Mouse (Mus musculus): ENCODE results near the gene Sparcl1. TPM values are rescaled to one million over a fixed set of nuclear protein-coding genes. Genes with fewer than 3 reads are reported as not detected.

Gene Sparcl1
- polyA plus RNA-seq, 1 experiment from 2014 or later: 61.9 TPM

GRCm38 (mm10) chr5:104124016-104124658 lies 10.6 kb upstream of the Sparcl1 start:
- no peaks in the 10 kb centered on the region for H3K4me1 ChIP-seq (replicated peaks; ENCODE audit: control insufficient read depth, insufficient read depth, low read length)
- WGBS: 89% methylated on average over 6 of the region's 6 CpGs
- no peaks in the 10 kb centered on the region for H3K9me3 ChIP-seq (ENCODE audit: control insufficient read depth, low read length)
- no peak for DNase-seq (ENCODE audit: low spot score)
- H3K27ac ChIP-seq (ENCODE audit: low read depth, low read length): no peak overlapping the region
- H3K27me3 ChIP-seq (ENCODE audit: control insufficient read depth, insufficient read depth, low read length): no peaks in the 10 kb centered on the region
- no peak overlapping the region for H3K9ac ChIP-seq (ENCODE audit: low read depth, low read length)
- H3K36me3 ChIP-seq (ENCODE audit: control insufficient read depth, insufficient read depth, low read length): no peaks in the 10 kb centered on the region
- no peak for ATAC-seq (ENCODE audit: low FRiP score)
- no peak overlapping the region for H3K4me3 ChIP-seq (ENCODE audit: low read depth, low read length)
- no peak overlapping the region for H3K4me2 ChIP-seq (replicated peaks; ENCODE audit: low read depth, low read length)

GRCm38 (mm10) chr5:104115890-104116289 lies 2.4 kb upstream of the Sparcl1 start:
- H3K9me3 ChIP-seq (ENCODE audit: control insufficient read depth, low read length): no peaks in the 10 kb centered on the region
- H3K36me3 ChIP-seq (ENCODE audit: control insufficient read depth, insufficient read depth, low read length): no peaks in the 10 kb centered on the region
- DNase-seq (ENCODE audit: low spot score) (no peak), ATAC-seq (ENCODE audit: low FRiP score) (no peak)
- H3K9ac ChIP-seq (ENCODE audit: low read depth, low read length): no peak overlapping the region
- H3K4me2 ChIP-seq (replicated peaks; ENCODE audit: low read depth, low read length): no peak overlapping the region
- H3K27me3 ChIP-seq (ENCODE audit: control insufficient read depth, insufficient read depth, low read length): no peaks in the 10 kb centered on the region
- H3K4me1 ChIP-seq (replicated peaks; ENCODE audit: control insufficient read depth, insufficient read depth, low read length): peaks cover 7% of the 10 kb centered on the region
- WGBS: 95% methylated on average over 4 of the region's 4 CpGs
- no peak overlapping the region for H3K27ac ChIP-seq (ENCODE audit: low read depth, low read length)
- H3K4me3 ChIP-seq (ENCODE audit: low read depth, low read length): no peak overlapping the region

- Histone ChIP-seq H3K27me3 (ENCODE audit: control insufficient read depth, insufficient read depth, low read length) (no peaks in the 10 kb centered on the region), H3K4me1 (replicated peaks; ENCODE audit: control insufficient read depth, insufficient read depth, low read length) (peaks cover 9% of the 10 kb centered on the region), H3K9me3 (ENCODE audit: control insufficient read depth, low read length) (no peaks in the 10 kb centered on the region), H3K36me3 (ENCODE audit: control insufficient read depth, insufficient read depth, low read length) (no peaks in the 10 kb centered on the region), H3K27ac (ENCODE audit: low read depth, low read length) (no peak overlapping the region; the same call in 1 of the 2 replicates), H3K9ac (ENCODE audit: low read depth, low read length) (no peak overlapping the region), H3K4me2 (replicated peaks; ENCODE audit: low read depth, low read length) (no peak overlapping the region), H3K4me3 (ENCODE audit: low read depth, low read length) (no peak overlapping the region)
- WGBS: 74% methylated on average over 14 of the region's 14 CpGs
- ATAC-seq (ENCODE audit: low FRiP score) (no peak), DNase-seq (ENCODE audit: low spot score) (no peak)
Observed at GRCm38 (mm10) chr5:104115118-104115517, 1.6 kb upstream of the Sparcl1 start.

GRCm38 (mm10) chr5:104112511-104112910 lies 1.0 kb downstream of the Sparcl1 start:
- H3K4me2 ChIP-seq (replicated peaks; ENCODE audit: low read depth, low read length): peak overlapping the region; percentile 26
- DNase-seq (ENCODE audit: low spot score) (peak; percentile 33), ATAC-seq (ENCODE audit: low FRiP score) (no peak)
- H3K9ac ChIP-seq (ENCODE audit: low read depth, low read length): peak overlapping the region; percentile 12; the same call in 1 of the 2 replicates
- H3K36me3 ChIP-seq (ENCODE audit: control insufficient read depth, insufficient read depth, low read length): no peaks in the 10 kb centered on the region
- H3K9me3 ChIP-seq (ENCODE audit: control insufficient read depth, low read length): no peaks in the 10 kb centered on the region
- 17% methylated on average over 5 of the region's 5 CpGs for WGBS
- H3K4me1 ChIP-seq (replicated peaks; ENCODE audit: control insufficient read depth, insufficient read depth, low read length): peaks cover 18% of the 10 kb centered on the region
- H3K27ac ChIP-seq (ENCODE audit: low read depth, low read length): peak overlapping the region; percentile 78
- 0 out of 2 replicates have a peak overlapping the region, but pooled peaks have one; percentile 13 for H3K4me3 ChIP-seq (ENCODE audit: low read depth, low read length)
- no peaks in the 10 kb centered on the region for H3K27me3 ChIP-seq (ENCODE audit: control insufficient read depth, insufficient read depth, low read length)

GRCm38 (mm10) chr5:104112016-104112415 lies 1.5 kb downstream of the Sparcl1 start:
- ATAC-seq (ENCODE audit: low FRiP score): no peak
- Histone ChIP-seq H3K4me2 (replicated peaks; ENCODE audit: low read depth, low read length) (0 out of 2 replicates have a peak overlapping the region, but pooled peaks have one; percentile 11), H3K4me1 (replicated peaks; ENCODE audit: control insufficient read depth, insufficient read depth, low read length) (peaks cover 18% of the 10 kb centered on the region), H3K27me3 (ENCODE audit: control insufficient read depth, insufficient read depth, low read length) (no peaks in the 10 kb centered on the region), H3K36me3 (ENCODE audit: control insufficient read depth, insufficient read depth, low read length) (no peaks in the 10 kb centered on the region), H3K4me3 (ENCODE audit: low read depth, low read length) (0 out of 2 replicates have a peak overlapping the region, but pooled peaks have one; percentile 2), H3K27ac (ENCODE audit: low read depth, low read length) (peak overlapping the region; percentile 89), H3K9me3 (ENCODE audit: control insufficient read depth, low read length) (no peaks in the 10 kb centered on the region), H3K9ac (ENCODE audit: low read depth, low read length) (no peak overlapping the region; the same call in 1 of the 2 replicates)
- peak; percentile 47 for DNase-seq (ENCODE audit: low spot score)
- 16% methylated on average over 9 of the region's 9 CpGs for whole genome bisulfite sequencing

GRCm38 (mm10) chr5:104110171-104110920 lies 3.2 kb downstream of the Sparcl1 start:
- Histone ChIP-seq H3K27ac (ENCODE audit: low read depth, low read length) (peak overlapping the region; percentile 89), H3K4me2 (replicated peaks; ENCODE audit: low read depth, low read length) (peak overlapping the region; percentile 14; the same call in 1 of the 2 replicates), H3K4me3 (ENCODE audit: low read depth, low read length) (no peak overlapping the region), H3K9ac (ENCODE audit: low read depth, low read length) (peak overlapping the region; percentile 28; the same call in 1 of the 2 replicates), H3K27me3 (ENCODE audit: control insufficient read depth, insufficient read depth, low read length) (no peaks in the 10 kb centered on the region), H3K36me3 (ENCODE audit: control insufficient read depth, insufficient read depth, low read length) (no peaks in the 10 kb centered on the region), H3K9me3 (ENCODE audit: control insufficient read depth, low read length) (no peaks in the 10 kb centered on the region), H3K4me1 (replicated peaks; ENCODE audit: control insufficient read depth, insufficient read depth, low read length) (peaks cover 18% of the 10 kb centered on the region)
- peak; percentile 84 for ATAC-seq (ENCODE audit: low FRiP score)
- DNase-seq (ENCODE audit: low spot score): peak; percentile 80
- 20% methylated on average over 9 of the region's 9 CpGs for WGBS

GRCm38 (mm10) chr5:104109516-104109915 lies 4.0 kb downstream of the Sparcl1 start:
- 17% methylated on average over 3 of the region's 3 CpGs for WGBS
- Histone ChIP-seq H3K36me3 (ENCODE audit: control insufficient read depth, insufficient read depth, low read length) (no peaks in the 10 kb centered on the region), H3K4me2 (replicated peaks; ENCODE audit: low read depth, low read length) (no peak overlapping the region; the same call in 1 of the 2 replicates), H3K9me3 (ENCODE audit: control insufficient read depth, low read length) (no peaks in the 10 kb centered on the region), H3K9ac (ENCODE audit: low read depth, low read length) (no peak overlapping the region), H3K4me3 (ENCODE audit: low read depth, low read length) (no peak overlapping the region), H3K4me1 (replicated peaks; ENCODE audit: control insufficient read depth, insufficient read depth, low read length) (peaks cover 18% of the 10 kb centered on the region), H3K27ac (ENCODE audit: low read depth, low read length) (peak overlapping the region; percentile 89), H3K27me3 (ENCODE audit: control insufficient read depth, insufficient read depth, low read length) (no peaks in the 10 kb centered on the region)
- peak; percentile 57 for DNase-seq (ENCODE audit: low spot score)
- ATAC-seq (ENCODE audit: low FRiP score): peak; percentile 39

GRCm38 (mm10) chr5:104108879-104109369 lies 4.6 kb downstream of the Sparcl1 start:
- H3K4me3 ChIP-seq (ENCODE audit: low read depth, low read length): 0 out of 2 replicates have a peak overlapping the region, but pooled peaks have one; percentile 8
- DNase-seq (ENCODE audit: low spot score) (peak; percentile 83), ATAC-seq (ENCODE audit: low FRiP score) (peak; percentile 56)
- peak overlapping the region; percentile 89 for H3K27ac ChIP-seq (ENCODE audit: low read depth, low read length)
- no peaks in the 10 kb centered on the region for H3K9me3 ChIP-seq (ENCODE audit: control insufficient read depth, low read length)
- H3K4me2 ChIP-seq (replicated peaks; ENCODE audit: low read depth, low read length): peak overlapping the region; percentile 19
- peaks cover 18% of the 10 kb centered on the region for H3K4me1 ChIP-seq (replicated peaks; ENCODE audit: control insufficient read depth, insufficient read depth, low read length)
- H3K27me3 ChIP-seq (ENCODE audit: control insufficient read depth, insufficient read depth, low read length): no peaks in the 10 kb centered on the region
- H3K36me3 ChIP-seq (ENCODE audit: control insufficient read depth, insufficient read depth, low read length): no peaks in the 10 kb centered on the region
- peak overlapping the region; percentile 16; the same call in 1 of the 2 replicates for H3K9ac ChIP-seq (ENCODE audit: low read depth, low read length)
- 12% methylated on average over 18 of the region's 18 CpGs for WGBS
